Mouse (Mus musculus) ES-E14 (cell line): ENCODE data around the gene Cfap61.

ENCODE experiments used
- CHD2 ChIP-seq: IDR thresholded peaks from 2 replicates; pipeline ENCODE4 v1.6.1; 2014; ENCODE audit warnings: mild to moderate bottlenecking, low read depth, low read length, inconsistent platforms
- HCFC1 ChIP-seq: IDR thresholded peaks from 2 replicates; pipeline ENCODE4 v1.6.1; 2012; ENCODE audit warnings: low read length, inconsistent platforms, borderline replicate concordance; ENCODE audit not compliant: insufficient read depth
- MAFK ChIP-seq: IDR thresholded peaks from 2 replicates; pipeline ENCODE4 v1.6.1; 2014; ENCODE audit warnings: mild to moderate bottlenecking, low read depth, low read length, inconsistent platforms; ENCODE audit not compliant: insufficient read depth
- ZC3H11A ChIP-seq: IDR thresholded peaks from 2 replicates; pipeline ENCODE4 v1.6.1; 2012; ENCODE audit warnings: low read depth, mild to moderate bottlenecking, inconsistent platforms, low read length, borderline replicate concordance
- ZNF384 ChIP-seq: IDR thresholded peaks from 2 replicates; pipeline ENCODE4 v1.6.1; 2012; ENCODE audit warnings: low read depth, low read length, inconsistent platforms

DNA sequence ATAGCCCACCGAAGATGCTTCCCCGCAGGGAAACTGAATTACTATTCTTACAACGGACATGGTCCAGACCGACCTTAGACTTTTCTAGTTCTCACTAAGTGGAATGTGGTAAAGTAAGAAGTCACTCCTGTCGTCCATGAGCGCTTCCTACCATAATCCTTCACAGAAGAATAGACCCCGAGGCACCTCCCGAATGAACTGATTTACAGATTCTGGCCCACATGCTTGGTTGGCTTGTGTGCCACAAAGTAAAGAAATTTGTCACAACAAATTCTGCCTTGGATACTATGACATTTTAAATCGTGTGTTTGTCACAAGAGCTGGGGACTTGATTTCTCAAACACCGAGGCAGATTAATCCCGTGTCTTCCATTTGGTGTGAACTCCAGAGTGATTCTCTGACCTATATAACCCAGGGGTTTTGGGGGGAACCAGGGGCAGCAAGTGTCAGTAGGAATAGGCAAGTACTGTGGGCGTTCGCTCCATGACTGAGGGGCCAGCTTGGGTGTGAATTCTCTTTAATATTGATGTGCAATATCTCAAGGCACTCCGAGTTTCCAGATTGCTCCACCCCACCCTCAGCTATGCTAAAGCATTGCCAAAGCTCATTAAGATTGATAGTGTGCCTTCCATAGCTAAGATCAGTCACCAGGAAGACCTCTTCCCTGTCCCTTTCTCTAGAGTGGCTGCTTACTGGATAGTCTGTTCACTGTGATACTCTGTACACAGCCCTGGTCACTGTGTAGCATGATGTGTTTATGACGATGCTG, 214.8 kb downstream of the Cfap61 start:
- TF ChIP-seq MAFK = no peak
- no peak for TF ChIP-seq HCFC1
- no peak for TF ChIP-seq CHD2
- TF ChIP-seq ZNF384 = no peak
- no peak for TF ChIP-seq ZC3H11A
